Mouse (Mus musculus) MEL (cell line): ENCODE results near the gene Pigt.

Source experiments
- CTCF ChIP-seq, 3 experiments: IDR thresholded peaks in 2 of 3; conservative IDR thresholded peaks in 1 of 3; 2 replicates each; pipeline ENCODE4 v1.5.1; 2011 to 2012; ENCODE audit warnings: low read length in 3 of 3, low read depth in 2 of 3, mild to moderate bottlenecking in 2 of 3, improper control_type of control experiment in 1 of 3, inconsistent platforms in 1 of 3, mixed read lengths in 1 of 3, moderate library complexity in 1 of 3; ENCODE audit not compliant: control insufficient read depth in 1 of 3, insufficient read depth in 1 of 3, poor library complexity in 1 of 3, severe bottlenecking in 1 of 3
- EP300 ChIP-seq, 2 experiments: IDR thresholded peaks; 2 replicates each; pipeline ENCODE4 v1.6.1; 2011; ENCODE audit warnings: improper control_type of control experiment in 2 of 2, low read length in 2 of 2, low read depth in 1 of 2, mild to moderate bottlenecking in 1 of 2
- GATA1 ChIP-seq: IDR thresholded peaks from 2 replicates; pipeline ENCODE4 v1.6.1; 2011; ENCODE audit warnings: low read depth, low read length, improper control_type of control experiment
- TCF12 ChIP-seq: IDR thresholded peaks from 2 replicates; pipeline ENCODE4 v1.6.1; 2014; ENCODE audit warnings: low read depth, mild to moderate bottlenecking, inconsistent platforms, low read length, improper control_type of control experiment, moderate library complexity

DNA sequence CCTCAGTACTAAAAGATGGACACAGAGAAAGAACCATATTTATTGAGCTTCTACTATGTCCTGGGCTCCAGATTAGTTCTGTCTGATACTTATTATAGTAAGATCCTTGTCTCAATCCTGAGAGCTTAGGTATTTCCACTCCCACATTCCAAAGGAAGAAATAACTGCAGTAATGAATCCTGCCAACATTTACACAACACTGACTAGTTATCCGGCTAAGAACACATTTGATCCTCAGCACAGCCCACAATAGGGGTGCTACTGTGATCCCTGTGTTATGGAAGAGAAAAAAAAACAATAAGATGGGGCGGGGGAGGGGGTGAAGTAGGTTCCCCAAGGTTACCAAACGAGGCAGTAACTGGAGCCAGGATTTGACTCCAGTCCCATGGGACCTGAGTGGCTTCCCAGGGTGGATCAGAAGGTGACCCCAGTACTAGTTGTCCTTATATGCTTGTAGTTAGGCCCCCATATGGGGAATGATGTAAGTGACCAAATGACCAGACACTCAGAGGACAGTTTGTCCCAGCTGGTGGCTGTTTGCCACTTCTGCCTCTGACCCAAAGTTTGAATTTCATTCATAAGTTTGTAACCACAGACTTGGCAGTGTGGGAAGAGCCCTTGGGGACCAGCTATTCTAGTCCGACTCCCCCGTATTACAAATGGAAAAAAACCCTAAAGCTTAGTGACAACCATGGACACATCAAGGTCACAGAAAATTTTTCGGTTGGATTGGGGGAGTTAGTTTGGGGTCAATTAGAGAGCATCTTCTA lies 41.7 kb upstream of the Pigt start:
- no peak for TF ChIP-seq EP300 (IDR thresholded peaks at IDR 0.05; ENCODE audit: low read depth in 1 of 2, low read length in 2 of 2)
- no peak for TF ChIP-seq GATA1
- no peak for TF ChIP-seq CTCF (IDR thresholded peaks at IDR 0.05 in 2 of 3, conservative IDR thresholded peaks at IDR 0.05 in 1 of 3; ENCODE audit: control insufficient read depth in 1 of 3, insufficient read depth in 1 of 3, low read depth in 2 of 3, low read length in 3 of 3, poor library complexity in 1 of 3, severe bottlenecking in 1 of 3)
- TF ChIP-seq TCF12 = no peak
